Mouse (Mus musculus): ENCODE measurements around the gene Sema5b.

The Sema5b gene

GRCm38 (mm10) chr16:35541117-35541641 is at the start of gene Sema5b:
Gene Sema5b, plus strand, starts transcription at chr16:35541145.
- in situ Hi-C loops (cut with MboI; ENCODE audit: low sequenced_read_pairs): no loop called here

- in situ Hi-C loops (cut with MboI; ENCODE audit: low sequenced_read_pairs): no loop called here
Observed at GRCm38 (mm10) chr16:35500342-35500741, 40.6 kb upstream of the Sema5b start.

- in situ Hi-C loops (cut with MboI; ENCODE audit: low sequenced_read_pairs): no loop called here
Observed at GRCm38 (mm10) chr16:35501106-35501760, 39.7 kb upstream of the Sema5b start.

DNA sequence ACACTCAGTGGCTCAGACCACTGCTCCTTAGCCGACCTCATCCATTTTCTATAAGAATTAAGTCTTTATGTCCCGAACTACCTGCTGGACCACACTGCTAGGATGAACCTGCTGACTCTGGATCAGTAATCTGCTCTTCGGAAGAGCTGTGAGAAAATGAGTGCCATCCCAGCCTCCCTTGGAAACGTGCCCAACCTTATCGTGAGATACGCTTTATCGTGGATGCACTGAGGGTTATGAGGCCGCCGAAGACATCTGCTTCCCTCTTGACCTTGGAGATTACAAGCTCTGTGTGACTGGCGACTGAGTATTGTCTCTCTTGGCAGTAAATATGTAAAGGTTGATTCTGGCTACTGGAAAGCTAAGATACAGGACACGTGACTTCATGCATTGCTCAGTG is 38.5 kb upstream of the Sema5b start:
- in situ Hi-C loops (cut with MboI; ENCODE audit: low sequenced_read_pairs): no loop called here

DNA sequence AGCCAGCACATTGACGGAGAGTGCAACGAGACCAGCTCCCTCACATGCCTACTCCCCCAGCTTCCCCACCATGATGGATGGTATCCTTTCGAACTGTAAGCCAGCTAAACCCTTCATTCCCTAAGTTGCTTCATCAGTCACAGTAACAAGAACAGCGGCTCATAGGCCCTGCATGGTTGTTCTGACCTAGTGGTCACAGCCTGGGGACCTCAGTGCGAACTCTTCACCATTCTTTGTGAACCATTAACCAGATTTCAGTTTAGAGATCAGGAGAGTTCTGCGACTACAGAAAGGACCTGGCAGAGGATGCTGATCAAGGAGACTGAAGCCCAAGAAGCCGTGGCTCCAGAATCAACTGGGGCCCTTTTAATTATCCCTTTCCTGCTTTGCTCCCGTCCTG is 36.7 kb upstream of the Sema5b start:
- in situ Hi-C loops (cut with MboI; ENCODE audit: low sequenced_read_pairs): no loop called here

- in situ Hi-C loops (cut with MboI; ENCODE audit: low sequenced_read_pairs): no loop called here
Observed at GRCm38 (mm10) chr16:35505786-35506185, 35.2 kb upstream of the Sema5b start.

DNA sequence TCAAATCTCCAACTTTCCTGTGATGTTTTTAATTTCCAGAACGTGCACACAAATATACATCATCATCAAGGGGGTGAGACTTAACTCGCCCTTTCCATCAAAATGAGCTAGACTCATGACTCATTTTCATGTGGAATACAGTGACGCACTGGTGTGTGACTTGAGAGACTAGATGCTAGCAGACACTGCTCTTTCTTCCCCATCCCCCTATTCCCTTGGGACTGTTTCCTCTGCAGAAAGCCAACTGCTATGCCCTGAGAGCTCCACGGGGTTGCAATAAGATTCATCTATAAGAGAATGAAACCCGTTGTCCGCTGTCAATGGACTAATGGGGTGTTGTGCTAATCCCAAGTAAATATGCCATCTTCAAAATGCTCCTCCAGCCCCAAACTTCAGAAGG is 32.4 kb upstream of the Sema5b start:
- in situ Hi-C loops (cut with MboI; ENCODE audit: low sequenced_read_pairs): no loop called here

GRCm38 (mm10) chr16:35509331-35510070 is 31.4 kb upstream of the Sema5b start:
- in situ Hi-C loops (cut with MboI; ENCODE audit: low sequenced_read_pairs): no loop called here

DNA sequence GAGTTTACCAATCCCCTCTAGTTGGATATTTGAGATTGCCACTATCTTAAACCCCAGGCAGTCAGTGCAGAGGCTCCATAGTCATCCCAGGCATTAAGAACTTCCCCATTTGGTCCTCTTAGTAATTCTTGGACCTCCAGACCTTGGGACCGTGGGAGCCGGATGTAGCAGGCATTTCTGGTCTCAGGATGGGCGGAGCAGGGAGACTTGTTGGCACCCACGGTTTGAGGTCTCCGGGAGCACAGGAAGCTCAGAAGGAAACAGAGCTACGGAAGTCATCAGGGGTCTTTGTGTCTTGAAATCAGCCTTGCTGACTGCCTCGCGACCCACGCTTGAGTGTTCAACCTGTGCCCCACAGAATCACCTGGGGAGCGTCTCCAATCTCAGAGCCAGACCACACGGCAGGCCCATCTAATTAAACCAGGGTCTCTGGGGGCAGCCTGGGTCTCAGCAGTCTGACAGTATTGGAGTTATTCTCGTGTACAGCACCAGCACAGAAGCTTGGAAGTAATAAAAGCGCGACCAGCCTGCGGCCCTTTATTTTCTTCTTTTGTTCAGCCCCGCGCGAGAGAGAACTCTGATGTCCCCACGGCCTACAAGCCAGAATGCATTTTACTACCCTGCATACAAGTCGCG is 24.9 kb upstream of the Sema5b start:
- in situ Hi-C loops (cut with MboI; ENCODE audit: low sequenced_read_pairs): no loop called here

DNA sequence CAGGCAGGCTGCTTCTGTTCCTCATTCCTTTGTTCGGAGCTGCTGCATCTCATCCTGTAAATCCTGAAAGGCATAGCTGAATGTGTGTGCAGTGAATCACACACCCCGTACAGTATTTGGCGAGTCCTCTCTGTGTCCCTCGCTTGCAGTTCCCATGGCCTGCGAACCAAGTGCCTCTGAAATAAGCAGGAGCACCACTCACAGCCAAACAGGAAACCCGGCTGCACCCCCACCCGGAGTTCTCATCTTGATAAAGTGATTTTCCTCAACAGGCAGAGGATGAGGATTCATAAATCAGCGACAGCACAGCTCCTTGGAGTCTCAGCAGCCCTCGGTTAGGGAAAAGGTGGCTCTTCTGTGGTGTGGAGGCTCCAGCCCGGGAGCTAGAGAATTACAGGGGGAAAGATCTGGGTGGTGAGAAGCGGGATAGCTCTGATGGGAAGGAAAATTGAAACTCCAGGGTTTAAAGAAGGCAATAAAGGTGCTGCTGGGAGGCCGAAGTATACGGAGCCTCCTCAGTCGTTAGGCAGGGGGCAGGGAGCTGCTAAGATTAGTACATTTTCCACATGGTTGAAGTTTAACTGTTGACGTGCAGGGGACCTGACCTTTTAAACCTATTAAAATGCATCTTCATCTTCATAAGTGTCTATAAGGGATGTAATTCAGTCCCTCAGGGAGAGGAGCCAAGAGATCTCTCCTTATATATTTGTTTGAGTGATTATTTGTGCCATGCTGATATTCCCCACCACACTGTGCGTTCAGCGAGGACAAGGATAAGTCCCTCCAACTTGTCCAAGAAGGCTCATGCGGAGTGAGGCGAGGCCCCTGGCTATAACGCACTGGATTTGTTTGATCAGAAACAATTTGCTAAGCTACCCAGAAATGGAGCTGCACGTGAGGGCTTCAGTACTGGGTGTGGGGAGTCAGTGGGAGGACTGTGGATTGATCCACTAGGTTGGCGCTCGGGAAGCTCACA is 22.7 kb upstream of the Sema5b start:
- in situ Hi-C loops (cut with MboI; ENCODE audit: low sequenced_read_pairs): no loop called here

DNA sequence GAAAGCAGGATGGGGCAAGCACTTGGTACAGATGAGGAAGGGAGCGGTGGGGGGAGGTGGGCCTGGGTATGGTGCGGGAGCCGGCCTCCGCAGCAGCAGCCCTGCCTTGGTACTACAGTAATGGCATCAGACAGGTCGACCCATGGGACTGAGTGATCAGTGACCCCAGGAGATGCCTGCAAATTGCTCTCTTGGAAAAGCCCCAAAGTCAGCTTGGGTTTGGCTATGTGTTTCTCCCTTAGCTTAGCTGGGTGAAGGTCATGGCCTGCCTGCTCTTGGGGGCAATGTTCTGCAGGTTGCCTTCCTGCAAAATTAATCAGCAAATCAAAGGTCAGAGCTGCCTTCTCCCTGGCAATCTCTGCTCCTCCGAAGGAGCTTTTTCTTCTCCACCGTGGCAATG is 21.7 kb upstream of the Sema5b start:
- in situ Hi-C loops (cut with MboI; ENCODE audit: low sequenced_read_pairs): no loop called here

DNA sequence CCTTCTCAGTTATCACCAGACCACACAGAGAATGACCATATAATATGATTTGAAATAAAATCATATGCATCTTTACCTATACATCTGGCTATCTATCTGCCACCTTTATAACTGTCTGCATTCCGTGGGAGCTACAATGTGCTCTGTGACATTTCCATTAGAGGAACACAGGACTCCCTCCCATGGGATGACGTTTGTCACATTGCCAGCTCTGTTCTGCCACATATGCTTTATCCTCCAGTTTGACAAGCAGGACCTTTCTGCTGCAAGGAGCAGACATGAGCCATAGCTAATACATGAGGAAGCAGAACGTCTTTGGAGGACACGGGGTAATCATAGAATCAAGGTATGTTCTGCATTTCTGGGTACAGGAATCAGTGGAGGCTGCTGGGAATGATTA is 16.7 kb upstream of the Sema5b start:
- in situ Hi-C loops (cut with MboI; ENCODE audit: low sequenced_read_pairs): no loop called here

DNA sequence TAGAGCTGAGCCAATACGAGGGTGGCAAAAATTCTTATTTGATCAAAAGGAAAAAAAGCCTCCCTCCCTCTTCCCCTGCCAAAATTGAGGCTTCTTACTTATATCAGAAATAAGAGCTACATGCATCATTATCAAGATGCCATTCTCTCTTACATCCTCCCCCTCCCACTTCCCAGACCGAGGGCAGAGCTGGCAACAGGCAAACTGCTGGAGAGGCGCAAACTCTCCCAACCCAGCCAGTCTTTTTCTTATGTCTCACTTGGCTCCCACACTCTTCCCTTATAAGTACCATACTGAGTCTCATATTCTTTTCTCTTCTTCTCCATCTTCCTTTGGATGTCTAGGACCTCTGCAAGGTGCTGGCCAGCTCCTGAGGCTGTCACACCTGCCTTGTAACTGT is 6.3 kb upstream of the Sema5b start:
- in situ Hi-C loops (cut with MboI; ENCODE audit: low sequenced_read_pairs): no loop called here

GRCm38 (mm10) chr16:35537651-35538050 is 3.3 kb upstream of the Sema5b start:
- in situ Hi-C loops (cut with MboI; ENCODE audit: low sequenced_read_pairs): no loop called here

GRCm38 (mm10) chr16:35539041-35539440 is 1.9 kb upstream of the Sema5b start:
- in situ Hi-C loops (cut with MboI; ENCODE audit: low sequenced_read_pairs): no loop called here

GRCm38 (mm10) chr16:35540333-35541116 is 420 bp upstream of the Sema5b start:
- in situ Hi-C loops (cut with MboI; ENCODE audit: low sequenced_read_pairs): no loop called here

DNA sequence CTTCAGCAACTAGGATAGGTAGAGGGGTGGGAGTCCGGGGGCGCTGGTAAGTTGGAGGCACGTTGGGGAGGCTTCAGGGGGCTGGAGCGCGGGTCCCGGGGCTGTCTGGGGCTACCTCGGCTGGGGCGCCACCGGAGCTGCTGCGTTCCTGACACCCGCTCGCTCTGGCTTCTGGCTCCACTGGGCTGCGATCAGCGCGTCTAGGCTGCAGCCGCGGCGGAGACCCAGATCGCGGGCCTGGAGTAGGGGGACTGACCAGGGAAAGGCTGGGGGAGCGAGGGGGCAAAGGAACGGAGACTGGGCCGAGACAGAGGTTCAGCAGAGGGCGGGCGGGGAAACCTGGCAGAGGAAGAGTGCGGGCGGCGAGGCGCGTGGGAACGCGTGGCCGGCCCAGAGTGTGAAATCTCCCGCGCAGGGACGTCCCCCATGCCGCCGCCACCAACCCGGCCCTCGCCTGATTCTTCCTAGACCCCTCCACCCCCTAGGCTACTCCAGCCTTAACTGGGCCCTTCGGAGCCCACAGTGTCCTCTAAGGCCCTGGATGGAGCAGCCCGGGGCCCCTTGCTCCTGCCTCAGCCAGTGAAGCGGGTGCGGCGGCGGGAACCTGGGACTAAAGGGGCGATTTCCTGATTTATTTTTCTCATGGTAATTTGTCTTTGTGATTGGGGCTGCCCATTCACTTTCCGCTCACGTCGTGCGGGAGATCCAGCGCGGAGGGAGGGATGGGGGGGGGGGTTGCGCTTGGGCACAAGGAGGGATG is 896 bp downstream of the Sema5b start:
- in situ Hi-C loops (cut with MboI; ENCODE audit: low sequenced_read_pairs): no loop called here

DNA sequence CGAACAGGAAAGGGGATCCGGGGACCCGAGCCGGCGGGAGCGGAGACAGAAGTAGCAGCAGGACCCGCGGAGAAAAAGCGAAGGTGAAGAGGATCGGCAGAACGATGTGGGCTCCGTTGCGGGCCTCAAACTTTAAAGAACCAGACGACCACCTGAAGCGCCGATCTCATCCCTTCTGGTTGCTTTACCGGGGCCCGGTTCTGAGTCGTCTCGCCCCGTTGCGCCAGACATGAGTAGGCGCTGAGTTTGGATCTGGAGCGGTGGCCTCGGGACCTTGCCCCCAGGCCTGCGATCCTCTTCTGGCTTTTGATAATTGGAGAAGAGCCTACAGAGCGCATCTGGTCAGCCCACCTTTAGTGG is 1.5 kb downstream of the Sema5b start:
- in situ Hi-C loops (cut with MboI; ENCODE audit: low sequenced_read_pairs): no loop called here

DNA sequence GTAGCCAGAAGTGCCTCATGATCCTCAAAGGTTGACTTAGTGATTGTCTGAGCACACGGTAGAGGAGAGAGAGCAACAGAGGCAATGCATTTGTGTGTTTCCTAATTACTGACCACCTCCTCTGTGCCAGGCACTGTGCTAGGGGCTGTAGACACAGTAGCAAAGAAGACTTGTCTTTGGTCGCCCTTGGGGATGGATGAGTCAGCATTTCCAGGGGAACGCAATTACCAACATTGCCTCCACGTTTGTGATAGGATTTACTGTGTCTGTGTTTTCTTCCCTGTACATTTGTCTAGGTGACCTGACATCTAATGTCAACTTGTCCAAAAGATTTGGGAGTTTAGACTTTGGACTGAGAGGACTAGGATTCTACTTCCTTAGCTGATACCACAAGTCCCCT is 4.8 kb downstream of the Sema5b start:
- in situ Hi-C loops (cut with MboI; ENCODE audit: low sequenced_read_pairs): no loop called here

All from CH12F3 (cell line).